Mouse (Mus musculus): ENCODE measurements around the gene Cnmd. TPM values are rescaled to one million over a fixed set of nuclear protein-coding genes. Genes with fewer than 3 reads are reported as not detected.

The Cnmd gene
- polyA plus RNA-seq, 1 experiment from 2014 or later = 8.6 TPM

DNA sequence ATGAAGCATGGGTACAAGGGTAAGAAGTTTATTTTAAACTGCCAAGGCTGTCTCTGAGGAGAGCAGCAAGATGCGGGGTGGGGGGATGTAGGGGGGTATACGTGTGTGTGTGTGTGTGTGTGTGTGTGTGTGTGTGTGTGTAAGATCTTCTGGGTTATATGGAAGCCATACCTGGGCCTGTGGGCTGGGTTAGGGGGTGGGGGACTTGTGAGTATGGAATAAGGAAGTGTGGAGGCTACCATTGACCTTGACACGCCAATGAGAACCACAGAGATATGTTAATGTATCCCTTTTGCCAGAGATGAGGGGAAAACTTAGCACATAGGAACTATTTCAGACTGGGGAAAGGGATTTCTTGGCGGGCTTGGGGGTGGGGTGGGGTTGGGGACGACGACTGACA lies 72.6 kb downstream of the Cnmd start:
- no peak overlapping the region for H3K9ac ChIP-seq
- H3K27ac ChIP-seq = no peak overlapping the region
- 94% methylated on average over 6 of the region's 6 CpGs for WGBS
- peak overlapping the region; percentile 9; the same call in 1 of the 2 replicates for H3K4me2 ChIP-seq
- H3K9me3 ChIP-seq = no peaks in the 10 kb centered on the region
- peaks cover 26% of the 10 kb centered on the region for H3K4me1 ChIP-seq
- no peaks in the 10 kb centered on the region for H3K27me3 ChIP-seq
- ATAC-seq (ENCODE audit: low FRiP score) = no peak
- H3K36me3 ChIP-seq (replicated peaks) = peaks cover 5% of the 10 kb centered on the region
- no peak overlapping the region for H3K4me3 ChIP-seq (replicated peaks)

DNA sequence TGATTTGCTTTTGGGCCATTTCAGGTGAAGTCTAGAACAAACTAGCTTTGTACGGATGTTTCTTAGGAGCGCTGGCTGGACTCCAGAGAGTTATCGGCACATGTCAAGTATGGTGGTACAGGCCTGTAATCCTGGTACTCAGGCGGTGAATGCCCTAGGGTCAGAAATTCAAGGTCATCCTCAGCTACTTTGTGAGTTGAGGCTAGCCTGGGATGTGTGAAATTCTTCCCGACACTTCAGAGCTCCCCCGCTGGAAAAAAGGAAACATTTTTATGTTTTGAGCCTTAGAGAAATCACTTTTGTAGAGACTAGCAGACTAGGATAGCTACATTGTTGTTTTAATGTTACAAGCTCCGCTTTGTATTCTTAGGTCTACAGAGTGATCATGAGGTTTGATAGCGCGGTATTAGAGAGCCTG lies 73.4 kb downstream of the Cnmd start:
- peak overlapping the region; percentile 62 for H3K4me2 ChIP-seq
- H3K4me3 ChIP-seq (replicated peaks) = peak overlapping the region; percentile 67
- H3K4me1 ChIP-seq = peaks cover 26% of the 10 kb centered on the region
- H3K27ac ChIP-seq = no peak overlapping the region
- peaks cover 4% of the 10 kb centered on the region; the same call in 1 of the 2 replicates for H3K36me3 ChIP-seq (replicated peaks)
- H3K9me3 ChIP-seq = no peaks in the 10 kb centered on the region
- 0 out of 2 replicates have a peak, but pooled peaks cover 3% of the 10 kb centered on the region for H3K27me3 ChIP-seq
- no peak for ATAC-seq (ENCODE audit: low FRiP score)
- H3K9ac ChIP-seq = peak overlapping the region; percentile 61
- WGBS = 92% methylated on average over 9 of the region's 9 CpGs

DNA sequence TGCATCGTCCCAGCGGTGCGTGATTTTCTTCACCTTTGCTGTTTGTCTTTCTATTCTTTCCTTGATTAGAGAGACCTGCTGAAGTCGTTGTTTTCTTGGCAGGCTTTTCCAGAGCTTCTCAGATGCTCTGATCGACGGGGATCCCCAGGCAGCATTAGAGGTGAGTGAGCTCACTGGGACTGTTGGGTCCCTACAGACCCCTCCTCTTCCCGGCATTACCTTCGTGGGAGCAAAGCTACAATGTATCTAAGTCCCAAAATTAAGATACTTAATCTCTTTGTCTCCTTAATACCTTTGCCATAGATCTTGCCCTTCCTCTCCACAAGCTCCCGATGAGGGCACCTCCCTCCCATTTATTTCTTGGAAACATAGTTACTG lies 74.1 kb downstream of the Cnmd start:
- peaks cover 26% of the 10 kb centered on the region for H3K4me1 ChIP-seq
- peak overlapping the region; percentile 62 for H3K4me2 ChIP-seq
- H3K27ac ChIP-seq = peak overlapping the region; percentile 88
- H3K9ac ChIP-seq = peak overlapping the region; percentile 61
- WGBS = 1% methylated on average over 9 of the region's 9 CpGs
- ATAC-seq (ENCODE audit: low FRiP score) = peak; percentile 51
- peak overlapping the region; percentile 67 for H3K4me3 ChIP-seq (replicated peaks)
- 0 out of 2 replicates have a peak, but pooled peaks cover 3% of the 10 kb centered on the region for H3K27me3 ChIP-seq
- H3K9me3 ChIP-seq = no peaks in the 10 kb centered on the region
- H3K36me3 ChIP-seq (replicated peaks) = peaks cover 4% of the 10 kb centered on the region; the same call in 1 of the 2 replicates

Other genes with a start within 250 kb of the Cnmd start
- 22.4 and 23.4 TPM in 2 replicates for gene Kbtbd7, start 235.7 kb downstream of the Cnmd start, polyA plus RNA-seq (2016; fragmentation: Nextera tagmentation; extraction: Ambion mirVana)
- 6.1 and 6.2 TPM in 2 replicates for gene Kbtbd6, start 210.3 kb downstream of the Cnmd start, polyA plus RNA-seq (2016; fragmentation: Nextera tagmentation; extraction: Ambion mirVana)
- 5.7 and 6.2 TPM in 2 replicates for gene Elf1, start 181.0 kb downstream of the Cnmd start, polyA plus RNA-seq (2016; fragmentation: Nextera tagmentation; extraction: Ambion mirVana)
- gene Wbp4, start 180.7 kb downstream of the Cnmd start, polyA plus RNA-seq (2016; fragmentation: Nextera tagmentation; extraction: Ambion mirVana) = 55.9 and 56.7 TPM in 2 replicates
- gene Sugt1, start 74.5 kb downstream of the Cnmd start, polyA plus RNA-seq (2016; fragmentation: Nextera tagmentation; extraction: Ambion mirVana) = 135 and 137 TPM in 2 replicates
- gene Pcdh8, start 109.1 kb upstream of the Cnmd start, polyA plus RNA-seq (2016; fragmentation: Nextera tagmentation; extraction: Ambion mirVana) = 26.5 and 26.7 TPM in 2 replicates